Mouse (Mus musculus) left cerebral cortex, adult 11 months (tissue): Measurements from ENCODE around the gene Tbc1d16.

Experiments
- DNase-seq: peaks from one replicate; pipeline ENCODE4 v3.0.0; 2022; ENCODE audit warnings: low spot score

Gene Tbc1d16

GRCm38 (mm10) chr11:119143376-119144002 lies 84.8 kb downstream of the Tbc1d16 start:
- DNase-seq: no peak

- DNase-seq: no peak
Observed at GRCm38 (mm10) chr11:119142615-119143014, 85.7 kb downstream of the Tbc1d16 start.

- no peak for DNase-seq
Observed at GRCm38 (mm10) chr11:119139026-119139425, 89.3 kb downstream of the Tbc1d16 start.

- DNase-seq: no peak
Observed at GRCm38 (mm10) chr11:119138205-119138604, 90.1 kb downstream of the Tbc1d16 start.

- DNase-seq: no peak
Observed at GRCm38 (mm10) chr11:119134586-119134985, 93.7 kb downstream of the Tbc1d16 start.

GRCm38 (mm10) chr11:119133437-119134221 lies 94.7 kb downstream of the Tbc1d16 start:
- DNase-seq: peak; percentile 35

GRCm38 (mm10) chr11:119132198-119133035 lies 95.9 kb downstream of the Tbc1d16 start:
- DNase-seq: no peak

- no peak for DNase-seq
Observed at GRCm38 (mm10) chr11:119130081-119130765, 98.1 kb downstream of the Tbc1d16 start.

- no peak for DNase-seq
Observed at GRCm38 (mm10) chr11:119129281-119130058, 98.8 kb downstream of the Tbc1d16 start.

- no peak for DNase-seq
Observed at GRCm38 (mm10) chr11:119128668-119129280, 99.5 kb downstream of the Tbc1d16 start.

- DNase-seq: no peak
Observed at GRCm38 (mm10) chr11:119127686-119128473, 100.4 kb downstream of the Tbc1d16 start.

- DNase-seq: no peak
Observed at GRCm38 (mm10) chr11:119127147-119127546, 101.2 kb downstream of the Tbc1d16 start.

GRCm38 (mm10) chr11:119125929-119126861 lies 102.1 kb downstream of the Tbc1d16 start:
- peak; percentile 42 for DNase-seq

GRCm38 (mm10) chr11:119124536-119124935 lies 103.8 kb downstream of the Tbc1d16 start:
- no peak for DNase-seq

- DNase-seq: no peak
Observed at GRCm38 (mm10) chr11:119123522-119124319, 104.6 kb downstream of the Tbc1d16 start.

GRCm38 (mm10) chr11:119122396-119122795 lies 105.9 kb downstream of the Tbc1d16 start:
- no peak for DNase-seq

GRCm38 (mm10) chr11:119118905-119119304 lies 109.4 kb downstream of the Tbc1d16 start:
- DNase-seq: no peak

- DNase-seq: no peak
Observed at GRCm38 (mm10) chr11:119117945-119118344, 110.4 kb downstream of the Tbc1d16 start.
